In genomic region chr1:170717241-170717828, GRCm38 (mm10) we compare ENCODE assay signal across 17 mouse cellular contexts.
"Had no signal": no experiment of that assay in that cellular context is flagged by ENCODE, and none has a peak within 500 bp of the region (broad histone marks: within the 10 kb centered on the region; RNA-seq: fewer than 3 reads in every experiment).

No protein-coding gene starts in this region.

- H3K9me3 ChIP-seq: liver, embryonic 13.5 days; midbrain, embryonic 12.5 days; midbrain, embryonic 15.5 days; neural tube, embryonic 12.5 days; neural tube, embryonic 15.5 days; stomach, embryonic 15.5 days had no signal

- H3K27me3 ChIP-seq: liver, embryonic 13.5 days; midbrain, embryonic 12.5 days; midbrain, embryonic 15.5 days; neural tube, embryonic 12.5 days; neural tube, embryonic 15.5 days; stomach, embryonic 15.5 days had no signal

- DNase-seq: kidney, adult 2 months; kidney, postnatal 25 days; left cerebral cortex, postnatal 4 days; liver, embryonic 13.5 days; right cerebral cortex, adult 18-20 months; right cerebral cortex, postnatal 14 days; right cerebral cortex, postnatal 4 days; thymus, adult 18-20 months; thymus, postnatal 36 days had no signal

- H3K4me1 ChIP-seq: liver, embryonic 13.5 days; midbrain, embryonic 12.5 days; midbrain, embryonic 15.5 days; neural tube, embryonic 12.5 days; neural tube, embryonic 15.5 days; stomach, embryonic 15.5 days had no signal

- H3K4me3 ChIP-seq: liver, embryonic 13.5 days; midbrain, embryonic 12.5 days; midbrain, embryonic 15.5 days; neural tube, embryonic 12.5 days; neural tube, embryonic 15.5 days; stomach, embryonic 15.5 days had no signal

- H3K4me2 ChIP-seq: liver, embryonic 13.5 days; midbrain, embryonic 12.5 days; midbrain, embryonic 15.5 days; neural tube, embryonic 12.5 days; neural tube, embryonic 15.5 days; stomach, embryonic 15.5 days had no signal

- H3K27ac ChIP-seq: kidney, postnatal 0 days; liver, embryonic 13.5 days; macrophage; midbrain, embryonic 12.5 days; midbrain, embryonic 15.5 days; neural tube, embryonic 12.5 days; neural tube, embryonic 15.5 days had no signal

- H3K9ac ChIP-seq: liver, embryonic 13.5 days; midbrain, embryonic 12.5 days; midbrain, embryonic 15.5 days; neural tube, embryonic 12.5 days; neural tube, embryonic 15.5 days; stomach, embryonic 15.5 days had no signal

- ATAC-seq: intestine, postnatal 0 days; midbrain, embryonic 15.5 days had no signal

- H3K36me3 ChIP-seq: liver, embryonic 13.5 days; midbrain, embryonic 12.5 days; midbrain, embryonic 15.5 days; neural tube, embryonic 12.5 days; neural tube, embryonic 15.5 days; stomach, embryonic 15.5 days had no signal
